Mouse (Mus musculus) heart, adult 11 months (tissue): ENCODE measurements around the gene Cmss1.

ENCODE experiments used
- DNase-seq: peaks from one replicate; pipeline ENCODE4 v3.0.0; 2022

The Cmss1 gene

GRCm38 (mm10) chr16:57281417-57281816, 325.2 kb downstream of the Cmss1 start:
- no peak for DNase-seq

GRCm38 (mm10) chr16:57280221-57281217, 326.1 kb downstream of the Cmss1 start:
- DNase-seq: peak; percentile 92

DNA sequence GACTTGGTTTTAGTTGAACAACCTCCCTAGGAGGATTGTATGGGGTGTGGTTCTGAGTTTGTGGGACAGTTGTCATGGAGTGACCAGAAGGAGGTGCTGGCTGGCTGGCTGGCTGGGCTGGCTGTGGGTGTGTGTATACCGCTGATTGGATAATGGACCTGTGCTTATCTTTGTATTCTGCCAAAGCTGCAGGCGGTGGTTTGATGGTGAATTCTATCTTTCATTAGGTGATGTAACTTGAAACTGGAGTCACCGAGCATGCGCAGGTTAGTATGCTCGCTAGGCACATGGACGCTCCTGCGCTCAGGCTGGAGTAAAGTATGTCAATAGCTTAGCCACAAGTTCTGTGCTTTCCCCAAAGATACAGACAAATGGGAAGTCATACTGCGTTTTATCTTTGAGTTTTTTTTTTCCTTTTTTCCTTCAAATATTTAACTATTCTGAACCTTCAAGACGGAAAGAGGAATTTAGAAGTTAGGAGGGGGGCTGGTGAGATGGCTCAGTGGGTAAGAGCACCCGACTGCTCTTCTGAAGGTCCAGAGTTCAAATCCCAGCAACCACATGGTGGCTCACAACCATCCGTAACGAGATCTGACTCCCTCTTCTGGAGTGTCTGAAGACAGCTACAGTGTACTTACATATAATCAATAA, 327.6 kb downstream of the Cmss1 start:
- no peak for DNase-seq

DNA sequence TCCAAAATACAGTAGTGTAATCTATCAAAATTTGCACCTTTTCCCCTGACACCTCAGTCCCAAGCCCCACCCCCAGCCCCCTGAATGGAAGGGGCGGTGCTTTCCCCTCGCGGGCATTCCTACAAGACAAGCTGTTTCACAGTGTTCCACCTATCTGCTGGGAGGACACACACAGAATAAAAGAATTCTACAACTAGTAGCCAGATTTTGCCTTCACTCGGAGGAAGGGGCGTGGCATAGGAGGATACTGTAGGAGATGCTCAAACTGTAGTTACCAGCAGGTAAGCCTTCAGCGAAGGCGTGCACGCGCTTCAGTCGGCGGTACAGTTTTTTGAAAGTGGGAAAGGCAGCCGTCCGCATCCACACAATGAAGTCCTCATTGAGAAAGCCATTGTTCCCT, 336.9 kb downstream of the Cmss1 start:
- DNase-seq: peak; percentile 82

- peak; percentile 91 for DNase-seq
Observed at GRCm38 (mm10) chr16:57268058-57268841, 338.4 kb downstream of the Cmss1 start.

DNA sequence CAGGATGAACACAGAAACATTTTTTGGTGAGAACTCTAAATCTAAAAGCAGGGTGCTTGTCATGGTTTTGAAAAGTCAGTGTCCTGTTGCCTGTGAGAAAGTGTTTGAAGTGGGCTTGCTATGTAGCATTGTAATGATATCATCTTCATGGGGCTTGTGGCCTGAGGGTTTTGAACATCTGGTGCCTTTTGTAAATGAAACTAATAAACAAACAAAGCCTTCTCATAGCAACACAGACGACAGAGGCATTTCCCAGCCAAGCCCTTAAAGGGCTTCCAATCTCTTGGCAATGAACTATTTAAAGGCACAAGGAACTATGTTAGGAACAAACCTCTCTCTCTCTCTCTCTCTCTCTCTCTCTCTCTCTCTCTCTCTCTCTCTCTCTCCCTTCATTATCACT, 339.6 kb downstream of the Cmss1 start:
- DNase-seq: peak; percentile 95

DNA sequence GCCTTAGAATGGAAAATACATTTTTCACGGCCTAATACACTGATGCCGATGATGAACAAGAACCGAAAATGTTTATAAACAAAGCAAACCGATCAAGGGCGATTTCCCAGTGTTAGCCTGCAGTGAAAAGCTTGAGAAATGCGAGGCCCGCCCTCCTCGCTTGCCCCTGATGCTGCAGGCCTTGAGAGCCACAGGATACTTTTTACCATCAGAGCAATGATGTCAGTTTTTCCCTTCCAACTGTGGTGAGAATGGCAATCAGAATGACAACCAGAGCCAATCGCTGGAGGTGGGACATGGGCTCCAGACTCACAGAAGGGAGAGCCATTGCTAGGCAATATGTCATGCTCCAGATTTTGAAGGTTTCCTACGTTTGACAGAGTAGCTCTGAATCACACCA, 346.5 kb downstream of the Cmss1 start:
- DNase-seq: no peak

DNA sequence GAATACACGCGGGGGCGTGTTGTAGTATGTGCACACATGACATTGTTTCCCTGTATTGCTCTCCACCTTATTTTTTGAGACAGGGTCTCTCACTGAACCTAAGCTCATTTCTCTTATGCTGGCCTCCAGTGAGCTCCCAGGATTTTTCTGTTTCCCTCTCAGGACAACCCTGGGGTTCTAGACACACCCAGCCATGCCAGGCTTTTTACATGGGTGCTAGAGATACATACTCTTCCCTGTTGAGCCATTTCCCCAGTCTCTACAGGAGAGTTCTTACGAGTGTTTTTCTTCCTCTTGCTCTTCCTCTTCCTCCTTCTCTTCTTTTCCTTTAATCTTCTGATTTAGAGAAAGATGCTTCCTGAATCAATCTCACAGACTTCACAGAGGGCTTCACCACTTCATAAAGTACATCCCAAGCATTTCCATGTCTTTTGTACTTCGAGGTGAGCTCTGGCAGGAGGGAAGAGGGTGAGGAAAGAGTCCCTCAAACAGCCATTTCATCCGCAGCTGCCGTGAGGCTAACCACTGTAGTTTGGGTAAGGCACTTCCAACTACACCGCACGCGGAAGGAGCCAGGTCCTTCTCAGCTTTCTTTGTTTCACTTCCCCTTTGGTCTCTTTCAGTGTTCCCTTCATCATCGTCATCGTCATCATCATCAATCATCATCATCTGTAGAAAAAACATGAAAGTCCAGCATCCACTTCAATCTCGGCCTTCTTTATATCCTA, 347.1 kb downstream of the Cmss1 start:
- DNase-seq: peak; percentile 67
